ENCODE assay signal across 17 mouse cellular contexts in the genomic region with DNA sequence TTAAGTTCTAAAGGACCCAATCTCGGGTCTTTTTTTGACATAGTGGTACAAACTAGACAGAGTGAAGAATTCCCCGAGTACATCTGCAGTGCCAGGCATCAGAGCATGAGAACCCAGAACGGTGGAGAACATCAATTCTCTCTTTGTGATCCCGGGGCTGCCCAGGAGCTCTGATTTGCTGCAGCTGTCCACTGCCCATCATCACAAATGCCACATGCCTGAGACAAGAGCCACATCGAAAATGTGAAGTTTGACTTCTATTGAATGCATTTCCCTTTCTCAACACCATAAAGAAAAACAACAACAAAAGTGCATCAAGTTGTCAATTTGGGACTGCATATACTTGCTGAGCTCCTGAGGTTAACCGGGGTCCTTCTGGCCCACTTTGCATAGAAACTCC. TPM values are rescaled to one million over a fixed set of nuclear protein-coding genes. Genes with fewer than 3 reads are reported as not detected.
"Had no signal": no experiment of that assay in that cellular context is flagged by ENCODE, and none has a peak within 500 bp of the region (broad histone marks: within the 10 kb centered on the region; RNA-seq: fewer than 3 reads in every experiment).

No protein-coding gene starts in this region.

- H3K4me2 ChIP-seq: neural tube, embryonic 12.5 days; neural tube, embryonic 13.5 days; neural tube, embryonic 15.5 days; stomach, embryonic 15.5 days had no signal

- H3K27me3 ChIP-seq: neural tube, embryonic 12.5 days; neural tube, embryonic 13.5 days; neural tube, embryonic 15.5 days; stomach, embryonic 15.5 days had no signal

- DNase-seq: retina, postnatal 1 day; right cerebral cortex, adult 18-20 months; right cerebral cortex, postnatal 14 days; right cerebral cortex, postnatal 25 days; right cerebral cortex, postnatal 4 days; spleen, adult 18-20 months; thymus, adult 18-20 months; thymus, adult 2 months; thymus, postnatal 14 days; thymus, postnatal 25 days; thymus, postnatal 36 days; thymus, postnatal 4 days had no signal

- H3K4me3 ChIP-seq: neural tube, embryonic 12.5 days; neural tube, embryonic 13.5 days; neural tube, embryonic 15.5 days; stomach, embryonic 15.5 days had no signal

- H3K36me3 ChIP-seq: neural tube, embryonic 12.5 days; neural tube, embryonic 13.5 days; neural tube, embryonic 15.5 days; stomach, embryonic 15.5 days had no signal

RNA-seq across cellular contexts. Expression of gene Slc7a10, which starts 23.7 kb away (rescaled TPM):
- total RNA-seq: neutrophil, adult 5-6 weeks had no signal

RNA-seq across cellular contexts. Expression of gene Lrp3, which starts 52.9 kb away (rescaled TPM):
- total RNA-seq: neutrophil, adult 5-6 weeks had no signal
